Mouse (Mus musculus): ENCODE results near the gene Lrrc8c.

GRCm38 (mm10) chr5:105496133-105496532 is 23.1 kb upstream of the Lrrc8c start:
- no peak for TF ChIP-seq CTCF (IDR thresholded peaks at IDR 0.05; ENCODE audit: borderline replicate concordance, insufficient read depth, low read depth, low read length)
- TF ChIP-seq POLR2A (IDR thresholded peaks at IDR 0.05; ENCODE audit: borderline replicate concordance, insufficient read depth, low read length): no peak
